Mouse (Mus musculus) urinary bladder, postnatal 4 days (tissue): ENCODE measurements at regions not wholly inside any gene's neighbourhood (a gene's known extent, or its start where the extent isn't known, plus 50 kb on each side); places are given as distances from the start of the nearest gene placed in this dataset.

Experiments
- DNase-seq, 2 experiments: peaks; one replicate each; pipeline ENCODE4 v3.0.0; 2021 to 2022; ENCODE audit warnings: low spot score in 2 of 2

DNA sequence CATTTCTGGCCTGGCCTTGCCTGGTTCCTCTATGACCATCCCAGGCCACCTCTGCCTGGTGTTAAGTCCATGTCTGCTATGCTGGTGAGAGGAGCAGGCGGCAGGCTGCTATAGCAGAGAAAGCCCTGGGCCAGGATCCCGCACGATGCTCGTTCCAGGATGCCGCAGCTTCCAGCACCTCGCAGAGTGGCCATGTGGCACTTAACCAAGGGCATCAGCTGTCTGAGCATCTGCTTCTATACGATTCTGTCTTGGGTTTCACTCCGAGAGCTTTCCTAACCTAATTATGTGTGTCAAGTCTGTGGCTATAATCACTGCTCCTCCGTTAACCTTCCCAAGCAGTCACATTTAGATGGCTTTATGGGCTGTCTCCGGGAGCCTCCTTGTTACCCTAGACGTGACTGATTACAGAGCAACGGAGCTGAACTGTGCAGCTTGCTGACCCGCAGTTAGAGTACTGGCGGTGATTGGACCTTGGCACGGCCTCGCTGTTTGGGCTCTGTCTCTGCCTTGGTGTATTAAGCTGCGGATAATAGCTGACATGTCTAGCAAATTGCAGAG, 64.4 kb downstream of the Ackr3 start:
- no peak for DNase-seq

DNA sequence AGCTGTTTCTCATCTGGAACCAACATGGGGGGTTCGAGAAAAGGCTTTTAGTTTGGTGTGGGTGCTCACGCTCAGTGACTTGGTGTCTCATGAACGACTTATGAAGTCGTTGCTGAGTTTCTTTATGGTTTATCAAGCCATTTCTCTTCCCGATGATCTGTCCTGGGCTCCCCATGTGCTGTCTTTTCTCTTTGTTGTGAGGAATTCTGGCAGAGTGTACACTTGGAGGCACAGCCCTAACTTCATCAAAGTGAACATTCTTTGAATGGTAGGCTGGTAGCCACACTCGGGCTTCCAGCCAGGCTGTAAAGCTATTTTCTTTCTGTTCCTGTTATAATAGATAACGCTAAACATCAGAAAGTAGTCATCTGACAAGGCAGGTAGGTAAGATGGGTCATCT, 65.2 kb downstream of the Ackr3 start:
- DNase-seq, result no peak

DNA sequence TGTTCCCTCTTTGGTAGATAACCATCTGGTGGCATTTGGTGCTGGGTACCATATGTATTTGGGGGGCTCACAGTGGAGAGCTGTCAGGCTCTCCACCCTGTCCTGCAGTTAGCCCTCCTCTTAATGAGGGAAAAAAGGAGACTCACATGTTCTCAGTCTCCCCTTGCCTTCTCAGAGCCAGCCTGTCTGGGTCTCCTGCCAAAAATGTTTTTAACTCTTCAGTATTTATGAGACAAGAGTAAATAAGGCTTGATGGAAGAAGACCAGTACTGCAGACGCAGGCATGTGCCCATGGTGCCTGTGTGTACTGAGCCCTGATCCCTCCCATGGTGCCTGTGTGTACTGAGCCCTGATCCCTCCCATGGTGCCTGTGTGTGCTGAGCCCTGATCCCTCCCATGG, 66.1 kb downstream of the Ackr3 start:
- no peak for DNase-seq

DNA sequence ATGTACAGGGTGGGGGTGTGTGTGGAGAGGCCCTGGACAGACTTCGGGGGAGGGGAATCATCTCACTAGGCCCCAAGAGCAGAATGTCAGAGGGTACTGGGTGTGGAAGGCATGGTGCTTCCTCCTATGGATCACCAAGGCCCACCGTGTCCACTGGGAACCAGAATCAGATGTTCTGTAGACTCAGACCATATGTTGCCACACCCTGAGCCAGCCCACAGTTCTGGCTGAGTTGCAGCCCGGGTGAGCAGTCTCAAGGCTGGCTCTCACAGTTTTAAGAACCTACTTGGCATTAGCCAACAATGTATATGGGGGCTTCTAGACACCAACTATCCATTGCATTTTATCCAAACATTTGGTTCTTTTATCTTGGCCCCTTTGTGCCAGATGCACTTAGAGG, 67.5 kb downstream of the Ackr3 start:
- no peak for DNase-seq

DNA sequence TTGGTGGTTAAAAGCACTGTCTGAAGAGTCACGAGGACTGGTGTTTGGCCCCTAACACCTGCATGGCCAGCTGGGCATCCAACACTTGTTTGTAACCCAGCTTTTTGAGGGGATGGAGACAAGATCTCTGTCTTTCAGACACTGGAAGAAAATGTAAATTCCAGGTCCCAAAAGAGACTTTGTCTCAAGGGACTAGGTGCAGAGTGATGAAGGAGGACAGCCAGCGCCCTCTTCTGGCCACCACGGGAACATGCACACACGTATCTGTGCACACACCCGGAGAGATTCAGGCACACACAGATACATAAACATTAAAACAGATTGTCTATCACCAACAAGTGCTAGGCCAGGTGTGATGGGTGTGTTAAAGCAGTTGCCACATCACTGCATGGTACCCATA, 68.6 kb downstream of the Ackr3 start:
- DNase-seq, result no peak

DNA sequence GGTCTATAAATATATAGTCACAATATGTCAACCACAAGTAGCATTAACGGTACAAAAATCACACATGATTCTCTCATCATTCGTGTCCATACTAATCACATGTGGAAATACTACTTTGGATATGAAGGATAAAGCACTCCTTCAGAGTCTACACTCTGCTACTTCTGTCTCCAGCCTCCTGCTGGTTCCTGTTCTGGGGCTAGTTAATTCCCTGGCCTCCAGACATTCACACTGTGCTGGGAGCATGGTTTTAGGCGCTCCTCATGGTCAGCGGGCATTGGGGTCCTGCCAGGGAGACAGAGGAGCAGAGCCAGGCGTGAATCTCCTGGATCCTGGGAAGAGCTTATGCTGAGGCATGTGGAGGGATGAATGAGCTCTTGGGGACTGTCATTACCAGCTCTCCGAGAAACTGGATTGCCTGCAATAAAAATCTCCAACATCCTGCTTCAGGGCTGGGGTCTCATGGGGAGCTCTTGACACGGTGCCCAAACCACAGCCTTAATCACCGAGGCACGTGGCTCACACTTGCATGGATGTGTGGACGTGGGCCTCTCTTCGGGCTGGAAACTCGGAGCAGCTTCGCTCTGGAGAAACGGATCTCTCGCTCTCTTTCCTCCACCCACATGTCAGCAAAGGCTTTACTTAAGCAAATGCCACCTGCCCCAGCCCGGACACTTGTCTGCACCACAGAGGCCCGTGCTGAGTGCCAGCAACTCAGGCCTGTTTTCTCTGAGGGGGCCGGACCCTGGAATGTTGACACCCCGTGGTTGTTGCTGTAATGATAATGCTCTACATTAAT, 69.2 kb downstream of the Ackr3 start:
- no peak for DNase-seq

DNA sequence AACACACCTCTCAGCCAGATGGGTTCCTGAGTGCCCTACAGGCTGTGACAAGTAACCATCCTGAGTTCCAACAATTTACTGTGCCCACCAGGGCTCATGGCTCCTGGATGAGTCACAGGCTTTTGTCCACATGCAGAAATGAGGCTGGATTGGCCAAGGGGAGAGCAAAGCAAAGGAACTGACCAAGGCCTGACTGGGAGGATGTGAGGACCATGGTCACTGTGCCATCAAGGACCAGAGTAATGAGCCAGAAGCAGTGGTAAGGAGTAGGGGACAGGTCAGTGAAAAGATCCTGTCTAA, 69.8 kb downstream of the Ackr3 start:
- DNase-seq, result no peak

DNA sequence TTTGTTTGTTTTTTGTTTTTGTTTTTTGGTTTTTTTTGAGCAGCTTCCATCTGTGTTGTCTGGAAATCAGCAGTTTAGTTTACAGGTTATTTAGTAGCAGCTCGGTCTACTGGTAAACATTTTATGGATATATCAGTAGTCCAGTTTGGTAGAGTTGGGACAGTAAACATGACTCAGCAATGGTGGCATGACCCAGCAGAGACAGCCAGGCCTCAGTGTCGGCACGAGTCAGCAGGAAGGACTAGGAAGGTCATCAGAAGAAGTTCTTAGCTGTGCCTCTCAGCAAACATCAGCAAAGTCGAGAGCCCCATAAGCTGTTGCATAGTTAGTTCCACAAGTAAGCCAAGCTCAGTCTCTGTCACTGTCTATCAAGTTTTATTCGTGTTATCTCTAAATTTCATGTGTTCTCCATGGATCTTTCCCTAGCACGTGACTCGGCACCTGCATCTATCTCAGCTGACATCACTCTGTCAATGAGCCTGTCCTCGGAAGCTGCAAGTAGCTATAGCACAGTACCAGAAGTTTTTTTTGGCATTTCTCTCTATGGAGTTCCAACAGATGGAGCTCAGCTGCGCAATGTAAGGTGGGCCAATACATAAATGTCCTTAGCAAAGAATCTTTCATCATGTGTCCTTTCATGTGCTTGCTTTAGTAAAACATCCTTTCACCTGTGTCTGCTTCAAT, 71.3 kb downstream of the Ackr3 start:
- DNase-seq, result peak in 1 of 2 experiments; percentile 12

DNA sequence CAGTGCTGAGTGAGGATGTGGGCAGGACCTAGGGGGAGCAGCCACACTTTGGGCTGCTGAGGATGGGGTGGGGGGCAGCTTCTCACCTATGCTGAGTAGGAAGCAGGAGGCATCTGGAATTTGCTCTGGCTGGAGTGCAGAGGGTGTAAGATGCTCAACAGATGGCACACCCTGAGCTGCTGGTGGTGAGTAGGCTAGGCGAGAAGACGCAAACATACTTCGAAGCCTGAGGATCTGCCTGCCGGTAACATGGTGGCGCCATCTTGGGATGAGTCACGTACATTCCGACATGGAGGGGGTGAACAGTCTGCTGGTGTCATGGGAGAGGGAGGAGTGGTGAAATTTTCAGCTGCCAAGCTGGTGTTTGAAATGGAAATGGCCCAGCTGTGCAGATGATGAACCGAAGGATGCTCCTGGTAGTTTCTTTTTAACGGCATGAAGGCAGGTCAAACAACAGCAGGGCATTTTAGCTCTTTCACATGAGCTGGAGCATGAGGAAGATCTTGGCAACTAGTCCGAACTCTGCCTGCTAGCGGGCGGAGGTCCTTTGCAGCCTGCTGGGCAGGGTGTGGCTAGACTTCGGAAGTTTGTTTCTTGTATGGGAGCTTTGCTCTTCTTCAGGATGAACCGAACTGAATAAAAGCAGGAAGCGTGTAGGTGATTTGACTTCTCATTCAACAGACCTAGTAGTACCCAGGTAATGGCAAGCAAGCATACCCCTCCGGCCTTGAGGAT, 72.2 kb downstream of the Ackr3 start:
- peak in 1 of 2 experiments; percentile 15 for DNase-seq

DNA sequence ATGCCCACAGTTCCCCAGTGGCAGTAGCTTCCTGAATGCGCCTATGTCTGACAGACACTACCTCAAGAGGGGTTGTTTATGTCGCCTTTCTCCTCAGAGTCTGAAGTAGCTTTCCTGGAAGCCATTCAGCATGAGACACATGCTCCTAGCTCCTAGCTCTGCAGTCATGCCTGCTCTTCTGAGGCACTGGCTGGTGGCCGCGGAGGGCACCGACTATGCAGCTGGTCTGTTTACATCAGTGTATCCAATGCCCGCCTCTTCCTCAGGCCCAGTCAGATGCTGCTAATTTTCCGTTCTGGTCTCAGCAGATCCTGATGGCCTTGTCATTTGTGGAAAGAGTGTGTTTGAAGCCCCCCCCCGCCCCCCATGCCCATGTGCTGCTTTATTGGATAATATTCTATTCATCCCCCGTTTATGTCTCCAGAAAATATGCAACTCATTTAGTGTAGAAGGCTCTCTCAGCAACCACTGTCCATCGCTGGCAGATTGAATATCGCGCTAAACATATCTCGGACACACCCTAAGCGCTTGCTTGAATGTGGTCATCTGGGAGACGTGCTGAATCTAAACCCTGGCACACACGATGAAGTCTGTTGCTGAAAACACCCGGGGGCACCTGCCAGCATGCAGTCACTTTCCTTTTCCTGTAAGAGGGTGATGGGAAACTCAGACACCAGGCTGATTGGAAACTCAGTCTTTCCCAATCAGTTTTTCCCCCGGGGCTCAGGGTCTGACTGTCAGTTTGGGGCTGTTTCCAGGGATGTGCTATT, 73.9 kb downstream of the Ackr3 start:
- peak in 1 of 2 experiments; percentile 15 for DNase-seq

DNA sequence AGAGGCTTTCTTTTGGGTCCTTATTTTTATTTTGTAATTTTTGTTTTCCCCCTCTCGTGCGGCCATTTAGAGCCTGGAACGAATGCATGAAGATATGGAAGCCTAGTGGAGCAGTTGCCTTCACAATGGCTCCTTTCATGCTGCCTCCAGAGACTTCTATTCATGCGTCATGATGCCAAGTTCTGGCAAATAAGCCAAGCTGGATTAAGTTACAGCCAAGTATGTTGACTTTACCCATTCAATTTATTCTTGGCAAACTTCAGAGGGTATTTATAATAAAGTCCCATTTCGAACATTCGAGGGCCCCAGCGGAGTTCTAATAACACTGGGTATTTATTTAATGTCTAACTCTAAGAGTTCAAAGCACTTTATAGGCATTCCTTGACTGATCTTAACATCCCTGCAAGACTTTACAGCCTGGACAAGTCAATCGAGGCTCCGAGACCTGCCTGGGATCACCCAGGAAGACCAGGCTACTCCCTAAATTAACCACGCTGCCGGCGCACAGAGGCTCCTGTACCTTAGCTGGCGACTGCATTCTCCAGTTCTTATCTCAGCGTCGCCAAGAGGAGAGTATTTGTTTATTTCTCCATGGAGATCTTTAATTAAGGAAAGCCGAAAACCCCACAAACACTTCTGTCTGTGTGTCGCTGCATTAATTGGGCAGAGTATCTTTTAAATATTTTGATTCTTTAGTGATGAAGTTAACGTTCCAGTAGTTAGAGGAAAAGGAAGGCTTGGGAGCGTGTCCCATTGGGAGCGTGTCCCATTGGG, 75.5 kb downstream of the Ackr3 start:
- peak in 1 of 2 experiments; percentile 13 for DNase-seq

DNA sequence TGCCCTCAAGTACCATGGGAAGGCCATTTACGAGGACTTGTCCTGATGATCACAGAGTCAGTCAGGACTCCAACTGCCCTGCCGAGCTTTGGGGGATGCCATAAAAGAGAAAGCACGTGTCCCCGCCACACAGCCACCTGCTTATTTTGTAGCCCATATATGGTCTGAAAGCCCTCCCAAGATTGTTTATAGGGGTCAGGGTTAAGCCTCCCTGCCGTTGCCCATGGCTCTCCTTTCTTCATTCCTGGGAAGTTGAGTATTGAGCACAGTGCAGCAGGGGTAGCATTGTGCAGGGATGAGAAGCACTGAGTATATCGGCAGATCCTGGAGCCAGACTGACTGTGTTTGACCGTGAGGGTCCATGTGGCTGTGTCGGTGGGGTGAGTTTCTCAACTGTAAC, 76.4 kb downstream of the Ackr3 start:
- DNase-seq, result peak in 1 of 2 experiments; percentile 9

DNA sequence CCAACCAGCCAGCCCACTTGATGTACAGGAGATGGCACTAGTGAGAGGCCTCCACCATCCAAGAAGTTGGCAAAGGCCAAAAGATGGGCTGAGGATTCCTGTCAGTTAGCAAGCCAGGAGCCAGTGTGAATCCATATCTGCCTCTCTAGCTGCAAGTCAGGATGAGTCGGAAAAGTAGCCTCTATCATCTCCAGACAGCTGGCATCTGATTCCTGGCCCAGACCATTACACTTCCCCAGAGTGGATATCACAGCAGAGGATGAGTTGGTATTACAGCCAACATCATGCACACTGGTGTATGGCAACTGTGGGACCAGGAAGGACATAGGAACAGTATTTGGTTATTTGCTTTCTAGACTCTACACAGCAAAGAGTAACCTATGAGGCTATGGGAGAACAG, 77.5 kb downstream of the Ackr3 start:
- no peak for DNase-seq

DNA sequence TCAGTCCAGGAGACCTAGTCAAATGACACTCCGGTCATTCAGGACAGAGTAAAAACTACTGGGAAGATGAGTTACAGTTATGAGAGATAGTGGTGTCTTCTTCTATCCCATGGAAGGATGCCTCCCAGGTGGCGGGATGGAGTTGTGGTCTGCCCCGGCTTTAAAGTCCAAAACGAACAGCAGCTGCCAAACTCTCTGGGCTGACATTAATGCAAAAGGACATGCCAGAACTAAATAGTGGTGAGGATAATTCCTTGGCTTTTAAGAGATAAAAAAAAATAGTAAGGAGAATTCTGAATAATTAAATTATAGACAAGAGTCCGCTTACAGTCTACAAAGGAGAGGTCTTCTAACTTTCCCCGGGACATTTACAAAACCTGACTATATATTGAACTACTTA, 78.2 kb downstream of the Ackr3 start:
- no peak for DNase-seq

DNA sequence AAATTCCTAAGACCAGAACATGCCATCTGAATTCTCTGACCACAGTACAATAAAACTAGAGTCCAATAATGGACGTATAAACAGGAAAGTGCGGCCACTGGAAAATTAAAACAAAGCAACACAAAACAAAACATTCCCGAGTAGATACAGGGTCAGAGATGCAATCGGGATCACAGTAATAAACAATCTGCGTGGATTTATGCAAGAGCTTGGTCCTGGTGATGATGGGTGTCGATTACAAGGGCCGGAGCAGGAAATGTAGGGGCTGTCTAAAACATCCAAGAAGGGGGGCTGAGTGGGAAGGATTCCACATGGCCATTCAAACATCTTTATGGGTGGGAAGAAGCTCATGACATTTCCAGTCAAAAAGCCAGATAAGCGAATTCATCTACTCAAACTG, 78.6 kb downstream of the Ackr3 start:
- no peak for DNase-seq

DNA sequence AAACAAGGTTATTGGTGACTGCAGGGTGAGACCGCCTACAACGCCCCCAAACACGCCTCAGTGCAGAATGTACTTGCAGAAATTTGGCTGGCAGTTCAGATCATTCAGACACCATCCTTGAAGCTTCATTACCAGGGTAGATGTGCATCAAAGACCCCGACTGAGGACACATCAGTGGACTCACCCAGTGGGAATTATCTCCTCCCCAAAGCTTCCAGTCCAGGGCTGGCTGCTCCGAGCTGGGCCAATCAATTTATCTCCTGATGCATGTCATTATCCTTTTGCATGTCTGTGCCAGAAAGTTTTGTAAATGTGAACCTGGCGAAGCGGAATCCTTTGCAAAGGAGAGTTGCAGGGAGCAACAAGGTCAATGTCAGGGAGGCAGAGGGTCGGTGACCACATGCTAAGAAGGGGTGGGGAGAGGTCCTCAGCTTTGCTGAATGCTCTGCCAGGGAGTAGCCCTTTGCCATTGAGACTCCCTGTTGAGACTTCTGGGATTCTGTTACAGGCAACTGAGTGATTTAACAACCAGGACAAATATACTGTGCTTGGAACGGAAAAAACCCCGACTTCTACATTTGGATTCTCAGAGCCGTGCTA, 79.5 kb downstream of the Ackr3 start:
- DNase-seq, result no peak

DNA sequence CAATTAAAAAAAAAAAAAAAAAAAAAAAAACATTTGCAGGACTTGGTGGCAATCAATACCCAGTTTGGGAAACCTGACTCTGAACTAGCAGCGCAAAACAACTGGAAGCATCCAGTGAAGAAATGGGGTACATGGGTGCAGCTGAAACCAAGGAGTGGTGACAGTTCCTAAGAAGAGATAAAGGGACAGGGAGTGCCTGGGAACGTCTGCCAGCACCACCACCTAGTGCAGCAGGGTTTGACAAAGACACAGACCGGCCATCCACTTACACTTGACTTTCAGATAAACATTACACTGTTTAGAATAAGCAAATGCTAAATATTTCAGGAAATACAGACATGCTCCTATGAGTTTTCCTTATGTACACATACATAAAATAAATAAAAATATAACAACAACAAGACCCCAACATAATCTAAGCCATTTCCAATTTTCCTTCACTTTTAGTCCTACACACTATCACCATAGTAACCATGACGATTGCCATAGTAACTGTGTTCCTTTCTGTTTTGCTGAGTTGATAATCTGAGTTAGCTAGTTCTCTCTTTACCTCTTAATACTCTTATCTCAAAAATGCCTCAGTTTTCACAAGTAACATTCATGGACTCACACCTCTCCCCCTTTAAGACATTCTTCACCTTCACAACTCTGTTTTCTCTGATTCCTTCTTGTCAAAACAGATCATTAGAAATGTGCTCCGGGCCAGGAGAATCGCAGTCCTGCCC, 80.3 kb downstream of the Ackr3 start:
- no peak for DNase-seq

DNA sequence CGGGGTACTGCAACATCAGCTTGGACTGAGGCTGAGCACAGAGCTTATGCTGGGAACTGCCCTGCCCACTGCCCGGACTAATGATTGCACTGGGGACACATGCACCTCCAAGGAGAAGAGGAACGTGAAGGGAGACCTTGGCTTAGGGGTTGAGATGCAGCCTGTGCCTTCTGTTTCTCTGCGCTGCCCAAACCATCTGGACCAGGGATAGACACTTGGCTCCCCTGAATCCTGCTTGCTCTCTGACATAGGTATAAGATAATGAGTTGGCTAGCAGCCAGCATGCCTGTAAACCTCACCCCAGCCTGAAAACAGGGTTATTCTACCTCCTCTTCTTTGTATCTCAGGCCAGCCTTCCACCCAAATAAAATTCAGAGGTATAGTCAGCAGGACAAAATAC, 81.5 kb downstream of the Ackr3 start:
- DNase-seq, result no peak

DNA sequence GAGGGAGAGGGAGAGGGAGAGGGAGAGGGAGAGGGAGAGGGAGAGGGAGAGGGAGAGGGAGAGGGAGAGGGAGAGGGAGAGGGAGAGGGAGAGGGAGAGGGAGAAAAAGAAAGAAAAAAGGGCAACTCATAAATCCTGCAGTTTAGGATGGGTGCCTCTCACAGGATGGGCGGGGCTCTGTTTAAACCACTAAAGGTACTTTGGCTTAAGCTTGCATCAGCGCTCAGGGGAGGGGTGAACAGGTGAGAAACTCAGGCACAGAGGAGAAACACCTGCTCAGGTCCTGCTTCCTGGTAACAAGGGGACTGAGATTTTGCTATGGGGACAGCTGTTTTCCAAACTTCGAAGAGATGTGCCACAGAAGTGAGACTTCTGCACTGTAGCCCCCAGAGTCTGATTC, 83.5 kb downstream of the Ackr3 start:
- no peak for DNase-seq
